Mouse (Mus musculus) adrenal gland (tissue): ENCODE measurements around the gene Rnf8.

Experiments used
- intact Hi-C: fragments of 180-260 bp; cut with DNase I; formaldehyde crosslinking; loops from one replicate; pipeline ENCODE4 v1.15.1; 2025

The Rnf8 gene

GRCm38 (mm10) chr17:29619231-29619630, 4.6 kb downstream of the Rnf8 start:
- intact Hi-C loops: no loop called here

GRCm38 (mm10) chr17:29623488-29623887, 8.9 kb downstream of the Rnf8 start:
- intact Hi-C loops: no loop called here

GRCm38 (mm10) chr17:29627285-29627684, 12.7 kb downstream of the Rnf8 start:
- intact Hi-C loops: no loop called here

GRCm38 (mm10) chr17:29628946-29629345, 14.4 kb downstream of the Rnf8 start:
- intact Hi-C loops: no loop called here

GRCm38 (mm10) chr17:29629620-29630019, 15.0 kb downstream of the Rnf8 start:
- intact Hi-C loops: no loop called here

- intact Hi-C loops: no loop called here
Measured at GRCm38 (mm10) chr17:29632312-29632711, 17.7 kb downstream of the Rnf8 start.

GRCm38 (mm10) chr17:29635492-29635891, 20.9 kb downstream of the Rnf8 start:
- intact Hi-C loops: no loop called here

- intact Hi-C loops: no loop called here
Measured at GRCm38 (mm10) chr17:29636118-29636517, 21.5 kb downstream of the Rnf8 start.

GRCm38 (mm10) chr17:29637377-29637776, 22.8 kb downstream of the Rnf8 start:
- intact Hi-C loops: no loop called here

GRCm38 (mm10) chr17:29637895-29638294, 23.3 kb downstream of the Rnf8 start:
- intact Hi-C loops: no loop called here

- intact Hi-C loops: no loop called here
Measured at GRCm38 (mm10) chr17:29640971-29641370, 26.4 kb downstream of the Rnf8 start.

- intact Hi-C loops: no loop called here
Measured at GRCm38 (mm10) chr17:29642219-29642618, 27.6 kb downstream of the Rnf8 start.

- intact Hi-C loops: no loop called here
Measured at GRCm38 (mm10) chr17:29658249-29658648, 43.7 kb downstream of the Rnf8 start.

- intact Hi-C loops: no loop called here
Measured at GRCm38 (mm10) chr17:29660076-29660761, 45.6 kb downstream of the Rnf8 start, which contains the start of gene Cmtr1. Gene Cmtr1, plus strand, starts transcription at chr17:29660595.

- intact Hi-C loops: no loop called here
Measured at GRCm38 (mm10) chr17:29660762-29661391, 46.3 kb downstream of the Rnf8 start.

GRCm38 (mm10) chr17:29662145-29662544, 47.6 kb downstream of the Rnf8 start:
- intact Hi-C loops: no loop called here

GRCm38 (mm10) chr17:29668051-29668986, 53.7 kb downstream of the Rnf8 start:
- intact Hi-C loops: loop anchor here (5.0 kb wide), 1 partner anchor 56 kb away; the partner anchor contains the start of genes Gm28043 and Rnf8

- intact Hi-C loops: loop anchor here (5.0 kb wide), 1 partner anchor 57 kb away; the partner anchor contains the start of genes Gm28043 and Rnf8
Measured at GRCm38 (mm10) chr17:29669030-29669429, 54.4 kb downstream of the Rnf8 start.

GRCm38 (mm10) chr17:29669936-29670335, 55.3 kb downstream of the Rnf8 start:
- intact Hi-C loops: loop anchor here (5.0 kb wide), 1 partner anchor 58 kb away; the partner anchor contains the start of genes Gm28043 and Rnf8

- intact Hi-C loops: no loop called here
Measured at GRCm38 (mm10) chr17:29671021-29671420, 56.4 kb downstream of the Rnf8 start.

- intact Hi-C loops: no loop called here
Measured at GRCm38 (mm10) chr17:29673325-29673724, 58.7 kb downstream of the Rnf8 start.

GRCm38 (mm10) chr17:29678526-29678925, 63.9 kb downstream of the Rnf8 start:
- intact Hi-C loops: no loop called here
